Mouse (Mus musculus): Measurements from ENCODE around the gene Trmt10c.
"Not testable (repeated sequence)": the region's sequence is repeated elsewhere in the genome, so short reads cannot be mapped to it uniquely, and the experiment has no call there.

The Trmt10c gene

GRCm38 (mm10) chr16:56037138-56038010, at the start of gene Trmt10c:
Gene Trmt10c (minus strand): TSS chr16:56037819.
- DNase-seq (ENCODE audit: low spot score) = peak; percentile 92

GRCm38 (mm10) chr16:56086336-56086735, 48.7 kb upstream of the Trmt10c start:
- DNase-seq (ENCODE audit: low spot score) = no peak

- DNase-seq (ENCODE audit: low spot score) = no peak
Measured at GRCm38 (mm10) chr16:56081691-56082090, 44.1 kb upstream of the Trmt10c start.

DNA sequence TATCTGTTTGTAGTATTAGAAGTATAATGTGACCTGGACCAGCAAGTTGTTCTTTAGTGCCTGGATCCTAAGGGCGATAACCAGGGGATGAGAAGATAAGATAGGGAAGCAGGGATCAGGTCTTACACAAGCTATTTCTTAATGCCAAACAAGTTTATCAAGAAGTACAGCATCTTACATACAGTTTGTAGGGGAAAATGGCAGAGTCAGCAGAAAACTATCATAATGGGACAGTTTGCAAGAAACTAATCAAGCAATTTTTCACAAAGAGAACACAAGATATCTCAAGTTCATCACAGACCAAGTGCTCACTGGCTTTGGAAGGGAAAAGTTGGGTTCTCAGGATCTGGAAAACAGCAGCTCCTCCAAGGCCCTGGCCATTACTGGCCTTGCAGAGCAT, 41.8 kb upstream of the Trmt10c start:
- DNase-seq (ENCODE audit: low spot score) = no peak

DNA sequence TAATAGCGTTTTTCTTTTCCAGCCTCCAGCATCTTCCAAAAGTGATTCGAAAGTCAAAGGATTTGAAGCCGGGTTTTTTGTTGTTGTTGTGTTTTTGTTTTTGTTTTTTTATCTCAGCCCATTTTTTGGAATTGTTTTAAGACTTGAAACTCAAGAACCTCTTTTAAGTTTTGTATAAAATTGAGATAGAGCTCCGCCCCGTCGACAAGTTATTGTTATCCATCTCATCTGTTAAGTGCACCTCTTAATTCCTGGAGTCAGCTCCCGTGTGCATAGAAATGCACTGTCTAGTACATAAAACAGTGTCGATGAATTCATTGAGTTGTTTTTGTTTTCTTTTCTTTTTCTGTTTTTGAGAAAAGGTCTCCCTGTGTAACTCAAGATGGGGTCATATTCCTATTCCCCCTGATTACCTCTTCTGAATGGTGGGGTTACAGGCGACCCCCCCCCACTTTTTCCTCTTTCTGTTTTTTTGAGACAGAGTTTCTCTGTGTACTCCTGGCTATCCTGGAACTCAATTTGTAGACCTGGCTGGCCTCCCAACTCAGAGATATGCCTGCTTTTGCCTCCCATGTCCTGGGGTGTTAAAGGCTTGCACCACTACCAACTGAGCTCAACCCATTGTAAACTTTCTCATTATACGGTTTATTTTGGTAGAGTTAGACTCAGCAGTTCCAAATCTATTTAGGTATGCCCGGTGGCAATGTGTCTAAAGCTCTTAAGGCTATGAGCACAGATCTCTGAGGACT, 38.7 kb upstream of the Trmt10c start:
- no peak for DNase-seq (ENCODE audit: low spot score)

- peak; percentile 94 for DNase-seq (ENCODE audit: low spot score)
Measured at GRCm38 (mm10) chr16:56075222-56076111, 37.8 kb upstream of the Trmt10c start.

DNA sequence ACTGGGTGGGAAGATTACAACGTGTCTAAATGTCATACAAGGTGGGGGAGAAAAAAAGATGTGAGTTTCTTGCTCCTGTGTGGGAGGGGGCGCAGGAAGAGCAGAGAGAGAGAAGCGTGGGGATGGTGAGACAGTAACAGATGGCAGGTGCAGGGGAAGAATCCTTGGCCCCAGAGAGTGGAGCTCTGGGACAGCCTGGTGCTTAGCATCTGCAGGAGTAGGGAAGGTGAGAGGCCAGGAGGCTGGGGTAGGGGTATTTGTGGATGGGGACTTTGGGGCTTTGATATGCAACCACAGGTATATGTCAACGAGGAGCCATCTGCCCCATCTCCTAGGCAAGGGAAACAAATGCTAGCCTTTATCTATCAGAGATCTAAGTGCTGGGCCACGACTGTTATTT, 36.9 kb upstream of the Trmt10c start:
- DNase-seq (ENCODE audit: low spot score) = no peak

DNA sequence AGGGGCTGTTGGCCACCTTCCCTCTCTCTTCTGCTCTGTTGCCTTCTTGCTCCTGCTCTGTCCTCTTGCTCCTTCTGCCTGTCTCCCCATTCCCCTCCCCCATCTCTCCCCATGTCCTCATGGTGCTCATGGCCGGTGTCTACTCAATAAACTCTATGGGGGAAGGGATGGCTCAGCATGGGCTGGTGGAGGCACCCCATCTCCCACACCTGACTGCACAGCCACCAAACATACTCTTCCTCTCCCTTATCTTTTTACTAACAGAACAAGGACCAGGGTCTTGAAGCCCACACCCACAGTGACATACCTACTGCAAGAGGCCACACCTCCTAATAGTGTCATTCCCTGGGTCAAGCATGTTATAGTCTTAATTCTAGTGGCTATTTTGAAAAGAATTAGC, 36.5 kb upstream of the Trmt10c start:
- DNase-seq (ENCODE audit: low spot score) = no peak

- not testable (repeated sequence) for DNase-seq (ENCODE audit: low spot score)
Measured at GRCm38 (mm10) chr16:56073150-56073549, 35.5 kb upstream of the Trmt10c start.

- DNase-seq (ENCODE audit: low spot score) = no peak
Measured at GRCm38 (mm10) chr16:56072533-56072932, 34.9 kb upstream of the Trmt10c start.

GRCm38 (mm10) chr16:56071317-56072232, 34.0 kb upstream of the Trmt10c start:
- DNase-seq (ENCODE audit: low spot score) = peak; percentile 35

GRCm38 (mm10) chr16:56068523-56069070, 31.0 kb upstream of the Trmt10c start:
- no peak for DNase-seq (ENCODE audit: low spot score)

DNA sequence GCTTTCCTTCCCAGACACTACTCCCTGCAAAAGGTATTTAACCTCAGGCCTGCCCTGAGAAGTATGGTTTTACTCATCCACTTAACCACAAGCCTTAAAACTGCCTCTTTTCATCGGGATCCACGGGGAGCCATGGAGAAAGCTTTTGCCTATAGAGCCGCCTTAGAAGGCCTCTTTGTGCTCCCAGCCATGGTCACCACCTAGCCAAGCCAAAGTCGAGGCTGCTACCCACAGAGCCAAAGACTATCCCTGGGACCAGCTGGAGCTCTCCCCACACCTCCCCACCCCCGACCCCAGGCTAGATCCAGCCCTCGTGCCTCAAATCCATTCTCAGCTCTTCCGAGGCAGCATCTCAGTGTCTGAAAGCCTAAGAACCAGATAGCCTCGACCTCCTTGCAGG, 28.5 kb upstream of the Trmt10c start:
- DNase-seq (ENCODE audit: low spot score) = no peak

- DNase-seq (ENCODE audit: low spot score) = peak; percentile 71
Measured at GRCm38 (mm10) chr16:56064334-56064990, 26.8 kb upstream of the Trmt10c start.

- no peak for DNase-seq (ENCODE audit: low spot score)
Measured at GRCm38 (mm10) chr16:56062981-56063380, 25.4 kb upstream of the Trmt10c start.

GRCm38 (mm10) chr16:56061995-56062594, 24.5 kb upstream of the Trmt10c start:
- DNase-seq (ENCODE audit: low spot score) = no peak

- DNase-seq (ENCODE audit: low spot score) = no peak
Measured at GRCm38 (mm10) chr16:56058151-56058550, 20.5 kb upstream of the Trmt10c start.

DNA sequence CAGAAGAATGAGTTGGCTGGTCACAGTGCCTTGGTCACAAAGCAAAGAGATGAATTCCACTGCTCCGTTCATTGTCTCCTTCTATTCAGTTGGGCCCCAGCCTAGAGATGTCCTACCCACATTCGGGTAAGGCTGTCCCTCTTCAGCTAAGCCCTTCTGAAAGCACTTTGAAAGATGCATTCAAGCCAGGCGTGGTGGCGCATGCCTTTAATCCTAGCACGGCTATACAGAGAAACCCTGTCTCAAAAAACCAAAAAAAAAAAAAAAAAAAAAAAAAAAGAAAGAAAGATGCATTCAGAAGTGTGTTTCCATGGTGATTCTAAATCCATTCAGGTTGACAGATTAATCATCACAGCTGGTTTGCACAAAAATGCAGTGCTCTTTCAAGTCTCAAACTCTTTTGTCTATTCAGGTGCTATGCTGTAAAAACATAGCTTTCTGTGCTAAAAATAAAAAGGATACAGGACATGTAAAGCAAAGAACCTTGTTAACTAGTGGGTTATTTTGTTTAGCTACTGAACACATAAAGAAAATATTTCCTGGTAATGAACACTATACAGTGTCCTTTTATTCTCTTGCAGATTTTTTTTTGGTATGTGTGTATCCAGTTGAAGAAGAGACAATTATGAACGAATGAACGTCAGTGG, 19.4 kb upstream of the Trmt10c start:
- DNase-seq (ENCODE audit: low spot score) = no peak

- DNase-seq (ENCODE audit: low spot score) = no peak
Measured at GRCm38 (mm10) chr16:56055911-56056310, 18.3 kb upstream of the Trmt10c start.
